Mouse (Mus musculus): Measurements from ENCODE around the gene Plekhn1. TPM values are rescaled to one million over a fixed set of nuclear protein-coding genes. Genes with fewer than 3 reads are reported as not detected.

Gene Plekhn1
- polyA plus RNA-seq (2015; fragmentation: Nextera tagmentation; extraction: Ambion mirVana): 19.0 and 21.1 TPM in 2 replicates

GRCm38 (mm10) chr4:156234701-156235213, at the start of gene Plekhn1:
Gene Plekhn1 (minus strand): TSS chr4:156234857.
- Histone ChIP-seq H3K9me3 (no peaks in the 10 kb centered on the region), H3K27ac (peak within 1 kb of the TSS; percentile 96), H3K36me3 (peaks cover 50% of the 10 kb centered on the region), H3K27me3 (no peaks in the 10 kb centered on the region), H3K9ac (peak within 1 kb of the TSS; percentile 76), H3K4me3 (peak within 1 kb of the TSS; percentile 99), H3K4me2 (peak within 1 kb of the TSS; percentile 98), H3K4me1 (peaks cover 20% of the 10 kb centered on the region)
- under 1% methylated on average over 31 of the region's 48 CpGs for WGBS
- peak; percentile 25; the same call in 1 of the 2 replicates for ATAC-seq (ENCODE audit: borderline replicate concordance, extremely low read depth, low FRiP score, low TSS enrichment)

DNA sequence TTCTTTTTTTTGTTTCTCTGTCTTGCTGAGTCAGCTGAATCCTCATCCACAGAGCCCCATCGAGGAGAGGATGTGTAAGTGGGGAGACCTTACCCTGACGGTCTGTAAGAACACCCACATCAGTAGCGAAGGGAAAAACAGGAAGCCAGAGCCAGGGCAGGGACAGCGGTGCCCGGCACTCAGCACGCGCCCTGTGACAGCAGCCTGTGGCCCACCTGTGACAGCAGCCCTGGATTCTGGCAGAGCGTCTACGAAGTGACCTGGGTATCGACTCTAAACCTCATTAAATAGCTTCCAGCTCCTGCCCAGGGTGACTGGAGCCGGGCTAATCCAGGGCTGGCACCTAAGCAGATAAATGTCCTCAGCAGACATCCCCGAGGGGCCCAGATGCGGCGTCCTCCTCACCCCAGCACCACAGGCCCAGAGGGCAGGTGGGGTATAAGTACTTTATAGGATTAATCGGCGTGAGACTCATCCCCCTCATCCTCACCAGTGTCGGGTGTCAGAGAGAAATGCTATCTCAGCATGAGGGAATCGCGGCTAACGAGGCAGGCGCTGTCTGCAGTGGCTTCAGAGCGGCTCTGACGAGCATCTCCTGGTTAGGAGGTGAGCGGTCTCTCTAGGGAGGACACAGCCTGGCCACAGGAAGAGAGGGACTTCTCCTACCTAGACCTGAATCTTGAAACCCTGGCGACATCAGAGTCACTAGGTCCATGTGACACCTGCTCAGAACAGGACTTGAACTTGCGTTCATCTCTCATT, 20.6 kb upstream of the Plekhn1 start, which contains the start of gene Samd11:
TSS of gene Samd11 (minus strand) at position 580 of the 762 bp plus-strand sequence.
- ATAC-seq (ENCODE audit: borderline replicate concordance, extremely low read depth, low FRiP score, low TSS enrichment): peak; percentile 58
- 6% methylated on average over 26 of the region's 26 CpGs for WGBS

GRCm38 (mm10) chr4:156254361-156255077, 19.9 kb upstream of the Plekhn1 start:
- 2% methylated on average over 28 of the region's 30 CpGs for WGBS
- Histone ChIP-seq H3K4me1 (peaks cover 14% of the 10 kb centered on the region), H3K27ac (no peak overlapping the region), H3K27me3 (peaks cover 36% of the 10 kb centered on the region), H3K9me3 (no peaks in the 10 kb centered on the region), H3K9ac (no peak overlapping the region), H3K4me3 (peak overlapping the region; percentile 19), H3K4me2 (peak overlapping the region; percentile 30), H3K36me3 (no peaks in the 10 kb centered on the region)
- peak; percentile 59 for ATAC-seq (ENCODE audit: borderline replicate concordance, extremely low read depth, low FRiP score, low TSS enrichment)

More for the DNA sequence above, 20.6 kb upstream of the Plekhn1 start, which contains the start of gene Samd11:
- no peaks in the 10 kb centered on the region for H3K36me3 ChIP-seq
- no peaks in the 10 kb centered on the region for H3K9me3 ChIP-seq
- peaks cover 36% of the 10 kb centered on the region for H3K27me3 ChIP-seq
- H3K4me2 ChIP-seq: peak within 1 kb of the TSS; percentile 30
- no peak within 1 kb of the TSS for H3K9ac ChIP-seq
- peak within 1 kb of the TSS; percentile 19 for H3K4me3 ChIP-seq
- H3K4me1 ChIP-seq: peaks cover 14% of the 10 kb centered on the region
- H3K27ac ChIP-seq: no peak within 1 kb of the TSS

DNA sequence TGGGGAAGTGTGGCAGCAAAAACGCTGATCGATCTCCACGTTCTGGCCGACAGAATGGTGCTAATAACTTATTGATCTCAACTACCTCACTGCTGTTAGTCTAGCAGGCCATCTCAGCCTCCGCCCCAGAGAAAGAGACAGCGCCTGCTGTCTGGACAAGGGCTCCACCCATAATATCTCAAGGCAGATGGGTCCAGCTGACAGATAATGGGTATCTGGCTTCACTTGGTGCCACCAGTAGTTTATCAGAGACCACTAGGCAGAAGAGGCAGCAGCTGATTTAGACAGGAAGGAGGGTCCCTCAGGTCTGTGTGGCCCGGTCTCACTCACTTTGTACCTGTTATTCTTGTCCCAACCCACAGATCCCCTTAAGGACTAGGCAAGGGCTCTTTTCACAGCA, 18.4 kb upstream of the Plekhn1 start:
- Histone ChIP-seq H3K27me3 (peaks cover 36% of the 10 kb centered on the region), H3K4me2 (no peak overlapping the region), H3K27ac (no peak overlapping the region), H3K4me1 (peaks cover 14% of the 10 kb centered on the region), H3K9me3 (no peaks in the 10 kb centered on the region), H3K9ac (no peak overlapping the region), H3K4me3 (no peak overlapping the region), H3K36me3 (peaks cover 8% of the 10 kb centered on the region)
- 48% methylated on average over 7 of the region's 7 CpGs for WGBS
- peak; percentile 32; the same call in 1 of the 2 replicates for ATAC-seq (ENCODE audit: borderline replicate concordance, extremely low read depth, low FRiP score, low TSS enrichment)

GRCm38 (mm10) chr4:156252619-156253018, 18.0 kb upstream of the Plekhn1 start:
- peaks cover 36% of the 10 kb centered on the region for H3K27me3 ChIP-seq
- 41% methylated on average over 3 of the region's 3 CpGs for WGBS
- no peak overlapping the region for H3K9ac ChIP-seq
- ATAC-seq (ENCODE audit: borderline replicate concordance, extremely low read depth, low FRiP score, low TSS enrichment): no peak
- H3K27ac ChIP-seq: no peak overlapping the region
- no peak overlapping the region for H3K4me2 ChIP-seq
- peaks cover 13% of the 10 kb centered on the region for H3K36me3 ChIP-seq
- no peaks in the 10 kb centered on the region for H3K9me3 ChIP-seq
- no peak overlapping the region for H3K4me3 ChIP-seq
- peaks cover 14% of the 10 kb centered on the region for H3K4me1 ChIP-seq

GRCm38 (mm10) chr4:156252140-156252539, 17.5 kb upstream of the Plekhn1 start:
- peaks cover 14% of the 10 kb centered on the region for H3K4me1 ChIP-seq
- no peaks in the 10 kb centered on the region for H3K9me3 ChIP-seq
- no peak overlapping the region for H3K4me2 ChIP-seq
- ATAC-seq (ENCODE audit: borderline replicate concordance, extremely low read depth, low FRiP score, low TSS enrichment): no peak
- peaks cover 36% of the 10 kb centered on the region for H3K27me3 ChIP-seq
- 35% methylated on average over 7 of the region's 7 CpGs for WGBS
- H3K4me3 ChIP-seq: no peak overlapping the region
- H3K27ac ChIP-seq: no peak overlapping the region
- no peak overlapping the region for H3K9ac ChIP-seq
- peaks cover 17% of the 10 kb centered on the region for H3K36me3 ChIP-seq

DNA sequence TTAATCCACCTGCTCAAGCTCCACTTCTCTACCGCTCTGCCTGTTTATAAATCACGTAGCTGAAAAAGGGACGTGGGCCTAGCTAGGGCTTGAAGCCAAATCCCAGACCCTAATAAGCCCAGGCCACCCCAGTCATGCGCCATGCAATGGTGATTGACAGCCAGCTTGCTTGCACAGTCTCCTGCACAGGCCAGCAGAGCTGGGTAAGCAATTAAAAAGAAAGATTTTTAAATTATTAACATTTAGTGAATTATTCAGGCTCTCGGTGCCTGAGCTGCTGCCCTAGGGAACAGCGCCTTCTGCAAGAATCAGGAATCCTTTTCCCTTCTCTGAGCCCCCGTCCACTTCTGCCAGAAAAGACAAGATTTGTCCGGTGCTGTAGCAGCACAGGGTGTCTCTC, 16.4 kb upstream of the Plekhn1 start:
- Histone ChIP-seq H3K27me3 (peaks cover 36% of the 10 kb centered on the region), H3K4me2 (no peak overlapping the region), H3K4me1 (peaks cover 14% of the 10 kb centered on the region), H3K9me3 (no peaks in the 10 kb centered on the region), H3K27ac (no peak overlapping the region), H3K4me3 (no peak overlapping the region), H3K36me3 (peaks cover 27% of the 10 kb centered on the region), H3K9ac (no peak overlapping the region)
- no peak for ATAC-seq (ENCODE audit: borderline replicate concordance, extremely low read depth, low FRiP score, low TSS enrichment)
- WGBS: 60% methylated on average over 8 of the region's 8 CpGs

DNA sequence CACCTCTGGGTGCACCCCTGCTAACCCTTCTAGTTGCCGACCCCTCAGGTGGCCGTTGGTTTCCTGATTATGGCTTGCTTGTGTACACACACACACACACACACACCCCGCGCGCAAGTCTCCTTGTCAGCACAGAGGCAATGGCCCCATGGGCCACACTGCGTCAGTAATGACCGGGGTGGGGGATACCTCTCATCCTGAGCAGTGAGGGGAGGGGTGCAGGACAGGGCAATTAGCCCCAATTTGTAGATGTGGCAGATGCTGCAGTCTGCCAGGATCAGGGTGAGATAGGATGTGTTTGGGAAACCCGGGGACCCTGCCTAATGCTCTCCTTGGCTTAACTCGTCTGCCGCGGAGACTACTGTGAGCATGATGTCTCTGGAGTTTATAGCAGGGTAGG, 14.9 kb upstream of the Plekhn1 start:
- H3K9ac ChIP-seq: no peak overlapping the region
- WGBS: 56% methylated on average over 11 of the region's 11 CpGs
- H3K27me3 ChIP-seq: peaks cover 24% of the 10 kb centered on the region
- peaks cover 4% of the 10 kb centered on the region; the same call in 1 of the 2 replicates for H3K4me1 ChIP-seq
- H3K9me3 ChIP-seq: no peaks in the 10 kb centered on the region
- H3K27ac ChIP-seq: no peak overlapping the region
- H3K4me2 ChIP-seq: no peak overlapping the region
- 0 out of 2 replicates have a peak, but pooled peaks have one; percentile 4 for ATAC-seq (ENCODE audit: borderline replicate concordance, extremely low read depth, low FRiP score, low TSS enrichment)
- peaks cover 41% of the 10 kb centered on the region for H3K36me3 ChIP-seq
- H3K4me3 ChIP-seq: no peak overlapping the region

DNA sequence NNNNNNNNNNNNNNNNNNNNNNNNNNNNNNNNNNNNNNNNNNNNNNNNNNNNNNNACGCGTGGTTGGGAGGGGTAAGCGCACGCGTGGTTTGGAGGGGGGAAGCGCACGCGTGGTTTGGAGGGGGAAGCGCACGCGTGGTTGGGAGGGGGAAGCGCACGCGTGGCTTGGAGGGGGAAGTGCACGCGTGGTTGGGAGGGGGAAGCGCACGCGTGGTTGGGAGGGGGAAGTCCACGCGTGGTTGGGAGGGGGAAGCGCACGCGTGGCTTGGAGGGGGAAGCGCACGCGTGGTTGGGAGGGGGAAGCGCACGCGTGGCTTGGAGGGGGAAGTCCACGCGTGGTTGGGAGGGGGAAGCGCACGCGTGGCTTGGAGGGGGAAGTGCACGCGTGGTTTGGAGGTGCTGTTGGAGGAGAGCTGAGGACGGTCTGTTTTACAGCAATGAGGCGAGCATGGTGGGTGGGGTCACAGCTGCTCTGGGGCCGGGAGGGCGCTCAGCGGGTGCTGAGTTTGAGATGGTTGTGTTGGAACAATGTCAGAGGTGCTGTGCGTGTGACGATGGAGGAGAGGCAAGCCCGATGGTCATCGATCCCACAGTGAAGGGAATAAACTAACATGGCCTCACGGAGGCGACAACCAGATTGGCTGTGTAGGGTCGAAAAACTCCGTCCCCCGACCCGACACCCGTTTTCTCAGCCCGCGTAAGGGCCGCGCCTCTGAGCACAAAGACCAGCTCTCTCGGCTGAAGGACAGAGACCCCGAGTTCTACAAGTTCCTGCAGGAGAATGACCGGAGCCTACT, 2.2 kb upstream of the Plekhn1 start:
- peak overlapping the region; percentile 98 for H3K4me2 ChIP-seq
- H3K4me1 ChIP-seq: peaks cover 20% of the 10 kb centered on the region
- peak overlapping the region; percentile 96; the same call in 1 of the 2 replicates for H3K27ac ChIP-seq
- H3K4me3 ChIP-seq: peak overlapping the region; percentile 99
- H3K27me3 ChIP-seq: no peaks in the 10 kb centered on the region
- 17% methylated on average over 56 of the region's 60 CpGs for WGBS
- no peaks in the 10 kb centered on the region for H3K9me3 ChIP-seq
- H3K36me3 ChIP-seq: peaks cover 50% of the 10 kb centered on the region
- H3K9ac ChIP-seq: peak overlapping the region; percentile 76; the same call in 1 of the 2 replicates
- ATAC-seq (ENCODE audit: borderline replicate concordance, extremely low read depth, low FRiP score, low TSS enrichment): no peak

GRCm38 (mm10) chr4:156235808-156236533, 1.3 kb upstream of the Plekhn1 start, which contains the start of gene Noc2l:
Gene Noc2l (plus strand): TSS chr4:156236010.
- peak within 1 kb of the TSS; percentile 76 for H3K9ac ChIP-seq
- H3K4me2 ChIP-seq: peak within 1 kb of the TSS; percentile 98
- under 1% methylated on average over 76 of the region's 90 CpGs for WGBS
- peaks cover 50% of the 10 kb centered on the region for H3K36me3 ChIP-seq
- peak within 1 kb of the TSS; percentile 99 for H3K4me3 ChIP-seq
- peak; percentile 89 for ATAC-seq (ENCODE audit: borderline replicate concordance, extremely low read depth, low FRiP score, low TSS enrichment)
- peak within 1 kb of the TSS; percentile 96 for H3K27ac ChIP-seq
- no peaks in the 10 kb centered on the region for H3K9me3 ChIP-seq
- H3K4me1 ChIP-seq: peaks cover 20% of the 10 kb centered on the region
- no peaks in the 10 kb centered on the region for H3K27me3 ChIP-seq

All from lung, embryonic 15.5 days (tissue).